Mouse (Mus musculus) CD4-positive, CD25-positive, alpha-beta regulatory T cell, adult 2 months (primary cell): Measurements from ENCODE around the gene Fastkd3.

Experiments used
- DNase-seq: peaks from one replicate; pipeline ENCODE4 v3.0.0-alpha.2; 2012; ENCODE audit warnings: low read depth, low spot score

Gene Fastkd3

GRCm38 (mm10) chr13:68607652-68608405 is 25.8 kb downstream of the Fastkd3 start:
- DNase-seq: no peak

- DNase-seq: no peak
Measured at GRCm38 (mm10) chr13:68622792-68623191, 40.8 kb downstream of the Fastkd3 start.

- DNase-seq: no peak
Measured at GRCm38 (mm10) chr13:68627041-68627440, 45.0 kb downstream of the Fastkd3 start.
